Mouse (Mus musculus) liver, adult 2 months (tissue): ENCODE measurements around the gene Nusap1. TPM values are rescaled to one million over a fixed set of nuclear protein-coding genes. Genes with fewer than 3 reads are reported as not detected.

Experiments
- DNase-seq: peaks from one replicate; pipeline ENCODE4 v3.0.0-alpha.2; 2011; ENCODE audit warnings: low read depth, low spot score; ENCODE audit errors: extremely low read depth
- H3K27ac ChIP-seq: fragments of 200-500 bp; replicated peaks from 2 replicates; pipeline ENCODE4 v1.5.1; 2012; ENCODE audit warnings: low read depth, mild to moderate bottlenecking, control low read depth, inconsistent platforms, low read length; ENCODE audit not compliant: insufficient read depth
- H3K27me3 ChIP-seq: fragments of 200-500 bp; 2 replicates; pipeline ENCODE4 v1.6.1; 2012; ENCODE audit warnings: mild to moderate bottlenecking, moderate library complexity, low read length, inconsistent platforms; ENCODE audit not compliant: control insufficient read depth, insufficient read depth
- H3K36me3 ChIP-seq: fragments of 200-500 bp; 2 replicates; pipeline ENCODE4 v1.6.1; 2012; ENCODE audit warnings: low read length, inconsistent platforms; ENCODE audit not compliant: control insufficient read depth, insufficient read depth
- H3K4me1 ChIP-seq: fragments of 200-500 bp; 2 replicates; pipeline ENCODE4 v1.6.1; 2011; ENCODE audit warnings: low read length; ENCODE audit not compliant: control insufficient read depth, insufficient read depth
- H3K4me3 ChIP-seq: fragments of 200-500 bp; 2 replicates; pipeline ENCODE4 v1.5.1; 2011; ENCODE audit warnings: low read depth, mild to moderate bottlenecking, control low read depth, low read length, moderate library complexity; ENCODE audit not compliant: insufficient read depth
- H3K79me2 ChIP-seq: fragments of 200-500 bp; 2 replicates; pipeline ENCODE4 v1.6.1; 2012; ENCODE audit warnings: inconsistent platforms, mild to moderate bottlenecking, low read length, moderate library complexity; ENCODE audit not compliant: control insufficient read depth, insufficient read depth
- H3K9ac ChIP-seq: fragments of 200-500 bp; 2 replicates; pipeline ENCODE4 v1.6.1; 2012; ENCODE audit warnings: low read depth, mild to moderate bottlenecking, control low read depth, inconsistent platforms, low read length
- CTCF ChIP-seq: fragments of 200-500 bp; IDR thresholded peaks from 2 replicates; pipeline ENCODE4 v1.5.1; 2011; ENCODE audit warnings: low read depth, low read length, control low read depth
- POLR2A ChIP-seq: fragments of 200-500 bp; IDR thresholded peaks from 2 replicates; pipeline ENCODE4 v1.6.1; 2011; ENCODE audit warnings: low read length, control low read depth; ENCODE audit not compliant: insufficient read depth; ENCODE audit errors: extremely low read depth
- WGBS: fragments of 180-500 bp; shearing (Covaris S2); methylation state at CpG from one replicate; pipeline ENCODE4 v1.1.7; 2018; 5-methylcytosine and 5-hydroxymethylcytosine counted together
- polyA plus RNA-seq: library from polyadenylated mRNA; depleted of rRNA; stranded (reverse); fragments of >200 nt; gene quantifications from 2 replicates; pipeline ENCODE4 v1.2.3, GENCODE M21; 2012; rRNA removed
- total RNA-seq: library from RNA; depleted of rRNA; stranded (reverse); fragments of >200 nt; gene quantifications from 2 replicates; pipeline ENCODE4 v1.2.3, GENCODE M21; 2014; rRNA removed

The Nusap1 gene
- total RNA-seq (0.46 and 1.4 TPM in 2 replicates), polyA plus RNA-seq (0.06 and 0.07 TPM in 2 replicates)

DNA sequence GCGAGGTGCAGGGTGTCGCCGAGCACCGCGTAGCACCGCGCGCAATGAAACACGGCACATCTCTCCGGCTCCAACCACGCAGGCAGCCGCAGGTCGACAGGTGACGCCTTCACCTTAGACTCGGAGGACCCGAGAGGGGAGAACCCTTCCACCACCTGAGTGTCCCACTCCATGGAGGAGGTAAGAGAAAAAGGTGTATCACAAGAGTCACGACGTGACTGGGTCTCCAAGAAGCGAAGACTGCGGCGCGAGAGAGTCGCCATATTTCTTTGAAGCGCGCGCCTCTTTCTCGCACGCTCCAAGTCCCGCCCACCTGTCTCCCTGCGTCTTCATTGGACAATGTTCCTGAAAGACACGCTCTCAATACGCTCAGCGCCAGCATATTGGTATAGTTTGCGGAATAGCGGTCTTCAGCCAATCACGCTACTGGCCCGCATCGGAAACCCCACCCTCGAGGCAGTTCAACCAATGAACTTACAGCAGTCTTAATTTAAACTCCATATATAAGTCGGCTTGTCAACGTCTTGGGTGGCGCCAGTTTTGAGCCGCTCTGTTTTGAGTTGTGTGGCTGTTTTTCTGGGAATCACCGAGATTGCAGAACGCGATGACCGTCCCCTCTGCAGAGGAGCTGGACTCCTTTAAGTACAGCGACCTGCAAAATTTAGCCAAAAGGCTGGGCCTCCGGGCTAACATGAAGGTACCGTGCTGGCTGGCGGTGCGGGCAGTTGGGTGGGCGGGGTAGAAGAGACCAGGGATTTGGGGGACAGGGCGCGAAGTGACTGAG is at the start of gene Nusap1, which contains the start of gene Oip5:
TSS of gene Nusap1 (plus strand) at position 100 of the 784 bp plus-strand sequence.
TSS of gene Oip5 (minus strand) at position 271 of the 784 bp plus-strand sequence.
- Histone ChIP-seq H3K4me3 (peak within 1 kb of the TSS; percentile 81), H3K27me3 (no peaks in the 10 kb centered on the region), H3K9ac (peak within 1 kb of the TSS; percentile 55), H3K4me1 (peaks cover 2% of the 10 kb centered on the region; the same call in 1 of the 2 replicates), H3K79me2 (peaks cover 2% of the 10 kb centered on the region; the same call in 1 of the 2 replicates), H3K36me3 (no peaks in the 10 kb centered on the region), H3K27ac (no peak within 1 kb of the TSS)
- TF ChIP-seq POLR2A (no peak), CTCF (no peak)
- peak; percentile 94 for DNase-seq
- under 1% methylated on average over 55 of the region's 55 CpGs for WGBS

GRCm38 (mm10) chr2:119572471-119572870 is 45.6 kb upstream of the Nusap1 start:
- WGBS: 5% methylated on average over 1 of the region's 1 CpGs
- H3K27me3 ChIP-seq: no peaks in the 10 kb centered on the region
- DNase-seq: peak; percentile 89
- peaks cover 36% of the 10 kb centered on the region for H3K4me1 ChIP-seq
- peaks cover 55% of the 10 kb centered on the region for H3K36me3 ChIP-seq
- TF ChIP-seq POLR2A: no peak
- TF ChIP-seq CTCF: no peak
- H3K79me2 ChIP-seq: no peaks in the 10 kb centered on the region; the same call in 1 of the 2 replicates
- no peak overlapping the region for H3K4me3 ChIP-seq
- H3K9ac ChIP-seq: no peak overlapping the region
- peak overlapping the region; percentile 72 for H3K27ac ChIP-seq

GRCm38 (mm10) chr2:119581571-119581970 is 36.5 kb upstream of the Nusap1 start:
- Histone ChIP-seq H3K27ac (no peak overlapping the region), H3K36me3 (peaks cover 48% of the 10 kb centered on the region), H3K79me2 (no peaks in the 10 kb centered on the region), H3K4me1 (peaks cover 13% of the 10 kb centered on the region), H3K4me3 (no peak overlapping the region), H3K9ac (no peak overlapping the region), H3K27me3 (no peaks in the 10 kb centered on the region)
- TF ChIP-seq CTCF (no peak), POLR2A (no peak)
- WGBS: 19% methylated on average over 3 of the region's 3 CpGs
- DNase-seq: peak; percentile 81

DNA sequence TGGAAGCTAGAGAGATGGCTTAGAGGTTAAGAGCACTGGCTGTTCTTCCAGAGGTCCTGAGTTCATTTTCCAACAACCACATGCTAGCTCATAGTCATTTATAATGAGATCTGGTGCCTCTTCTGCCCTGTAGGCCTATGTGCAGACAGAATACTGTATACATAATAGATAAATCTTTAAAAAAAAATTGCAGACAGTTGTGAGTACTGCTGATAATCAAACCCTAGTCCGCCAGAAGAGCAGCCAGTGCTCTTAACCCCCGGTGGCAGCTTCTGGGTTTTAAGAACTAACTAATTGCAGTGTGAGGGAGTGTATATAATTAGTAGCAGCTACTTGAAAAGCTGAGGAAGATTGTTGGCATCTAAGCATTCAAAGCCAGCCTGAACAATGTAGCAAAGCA is 34.7 kb upstream of the Nusap1 start:
- no peaks in the 10 kb centered on the region for H3K27me3 ChIP-seq
- H3K9ac ChIP-seq: no peak overlapping the region
- H3K4me3 ChIP-seq: no peak overlapping the region
- H3K27ac ChIP-seq: no peak overlapping the region
- DNase-seq: no peak
- no peak for TF ChIP-seq CTCF
- no peak for TF ChIP-seq POLR2A
- whole genome bisulfite sequencing: 73% methylated on average over 2 of the region's 2 CpGs
- no peaks in the 10 kb centered on the region for H3K79me2 ChIP-seq
- peaks cover 10% of the 10 kb centered on the region for H3K4me1 ChIP-seq
- H3K36me3 ChIP-seq: peaks cover 44% of the 10 kb centered on the region

GRCm38 (mm10) chr2:119584282-119584681 is 33.8 kb upstream of the Nusap1 start:
- no peak overlapping the region for H3K27ac ChIP-seq
- WGBS: 87% methylated on average over 8 of the region's 8 CpGs
- H3K79me2 ChIP-seq: no peaks in the 10 kb centered on the region
- H3K27me3 ChIP-seq: no peaks in the 10 kb centered on the region
- no peak overlapping the region for H3K4me3 ChIP-seq
- peaks cover 9% of the 10 kb centered on the region for H3K4me1 ChIP-seq
- H3K36me3 ChIP-seq: peaks cover 37% of the 10 kb centered on the region
- H3K9ac ChIP-seq: no peak overlapping the region
- TF ChIP-seq CTCF: no peak
- TF ChIP-seq POLR2A: no peak
- no peak for DNase-seq

- peak; percentile 60 for DNase-seq
- peak overlapping the region; percentile 57; the same call in 1 of the 2 replicates for H3K27ac ChIP-seq
- no peaks in the 10 kb centered on the region for H3K27me3 ChIP-seq
- no peaks in the 10 kb centered on the region for H3K79me2 ChIP-seq
- TF ChIP-seq POLR2A (no peak), CTCF (peak; percentile 76)
- H3K9ac ChIP-seq: no peak overlapping the region
- peaks cover 30% of the 10 kb centered on the region for H3K36me3 ChIP-seq
- WGBS: 21% methylated on average over 4 of the region's 4 CpGs
- H3K4me3 ChIP-seq: no peak overlapping the region
- peaks cover 3% of the 10 kb centered on the region for H3K4me1 ChIP-seq
Observed at GRCm38 (mm10) chr2:119587383-119587782, 30.7 kb upstream of the Nusap1 start.
